Mouse (Mus musculus) kidney, embryonic 15.5 days (tissue): ENCODE measurements at regions not wholly inside any gene's neighbourhood (a gene's known extent, or its start where the extent isn't known, plus 50 kb on each side); places are given as distances from the start of the nearest gene placed in this dataset.
"Not testable (repeated sequence)": the region's sequence is repeated elsewhere in the genome, so short reads cannot be mapped to it uniquely, and the experiment has no call there.

Source experiments
- ATAC-seq: fragments of 200-750 bp; cut with Nextera tagmentation; replicated peaks from 2 replicates; pipeline ENCODE4 v1.8.0; 2017; ENCODE audit warnings: moderate TSS enrichment; ENCODE audit not compliant: low FRiP score
- H3K27ac ChIP-seq: fragments of 300-500 bp; sonication (generic); 2 replicates; pipeline ENCODE4 v1.5.1; 2015; ENCODE audit warnings: mild to moderate bottlenecking, inconsistent platforms
- H3K27me3 ChIP-seq: fragments of 300-500 bp; sonication (generic); 2 replicates; pipeline ENCODE4 v1.6.1; 2015; ENCODE audit warnings: inconsistent platforms
- H3K36me3 ChIP-seq: fragments of 300-500 bp; sonication (generic); 2 replicates; pipeline ENCODE4 v1.6.1; 2015; ENCODE audit warnings: inconsistent platforms
- H3K4me1 ChIP-seq: fragments of 300-500 bp; sonication (generic); 2 replicates; pipeline ENCODE4 v1.6.1; 2015; ENCODE audit warnings: inconsistent platforms
- H3K4me2 ChIP-seq: fragments of 300-500 bp; sonication (generic); 2 replicates; pipeline ENCODE4 v1.6.1; 2015; ENCODE audit warnings: moderate library complexity, mild to moderate bottlenecking, inconsistent platforms
- H3K4me3 ChIP-seq: fragments of 300-500 bp; sonication (generic); replicated peaks from 2 replicates; pipeline ENCODE4 v1.5.1; 2015; ENCODE audit warnings: mild to moderate bottlenecking, inconsistent platforms
- H3K9ac ChIP-seq: fragments of 300-500 bp; sonication (generic); 2 replicates; pipeline ENCODE4 v1.6.1; 2015; ENCODE audit warnings: mild to moderate bottlenecking, inconsistent platforms
- H3K9me3 ChIP-seq: fragments of 300-500 bp; sonication (generic); replicated peaks from 2 replicates; pipeline ENCODE4 v1.6.1; 2016; ENCODE audit warnings: inconsistent platforms
- WGBS: fragments of 180-500 bp; shearing (Covaris S2); methylation state at CpG from one replicate; pipeline ENCODE4 v1.1.7; 2015; ENCODE audit warnings: mixed read lengths; 5-methylcytosine and 5-hydroxymethylcytosine counted together

DNA sequence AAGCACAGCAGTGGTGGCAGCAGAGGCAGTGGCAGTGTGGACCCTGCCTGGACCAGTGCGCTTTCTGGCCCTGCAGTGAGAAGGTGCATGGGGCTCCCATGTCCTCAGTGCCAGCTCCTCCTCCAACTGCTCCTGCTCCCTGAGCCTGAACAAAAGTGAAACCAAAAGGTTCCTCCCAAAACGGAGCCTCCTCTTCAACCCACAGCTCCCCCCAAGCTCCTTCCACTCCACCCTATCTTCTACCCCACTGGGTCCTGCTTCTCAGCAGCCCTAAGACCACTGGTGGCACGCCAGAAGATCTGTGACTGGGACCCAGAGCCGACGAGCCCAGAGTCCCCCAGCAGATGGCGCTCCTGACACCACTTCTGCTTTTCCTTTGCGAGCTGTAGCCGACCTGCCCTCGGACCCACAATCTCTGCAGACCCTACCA, 63.5 kb upstream of the Fcho1 start:
- H3K4me1 ChIP-seq, H3K36me3 ChIP-seq, H3K9ac ChIP-seq, H3K4me2 ChIP-seq, H3K27ac ChIP-seq, H3K4me3 ChIP-seq, H3K27me3 ChIP-seq, H3K9me3 ChIP-seq: not testable (repeated sequence)
- 0% methylated on average over 4 of the region's 9 CpGs for WGBS
- ATAC-seq: peak; percentile 60; the same call in 1 of the 2 replicates

DNA sequence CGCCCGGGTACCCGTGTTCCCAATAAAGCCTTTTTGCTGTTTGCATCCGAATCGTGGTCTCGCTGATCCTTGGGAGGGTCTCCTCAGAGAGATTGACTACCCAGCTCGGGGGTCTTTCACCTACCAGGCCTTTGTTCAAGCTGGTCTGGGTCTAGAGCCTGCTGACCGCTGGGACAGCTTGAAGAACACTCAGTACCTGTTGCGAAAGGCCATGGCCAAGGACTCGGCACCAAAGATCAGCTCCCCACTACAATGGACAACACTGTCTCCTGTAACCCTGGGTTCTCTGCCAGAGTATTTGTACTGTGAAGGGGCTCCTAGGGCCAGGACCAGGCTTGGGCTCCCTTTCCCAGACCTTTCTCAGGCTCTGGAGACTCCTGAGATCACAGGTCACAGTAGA, 55.1 kb upstream of the Fcho1 start:
- not testable (repeated sequence) for H3K27ac ChIP-seq, H3K4me2 ChIP-seq, H3K27me3 ChIP-seq, H3K9me3 ChIP-seq, H3K9ac ChIP-seq, H3K36me3 ChIP-seq, ATAC-seq, H3K4me1 ChIP-seq, H3K4me3 ChIP-seq
- 92% methylated on average over 9 of the region's 10 CpGs for WGBS

DNA sequence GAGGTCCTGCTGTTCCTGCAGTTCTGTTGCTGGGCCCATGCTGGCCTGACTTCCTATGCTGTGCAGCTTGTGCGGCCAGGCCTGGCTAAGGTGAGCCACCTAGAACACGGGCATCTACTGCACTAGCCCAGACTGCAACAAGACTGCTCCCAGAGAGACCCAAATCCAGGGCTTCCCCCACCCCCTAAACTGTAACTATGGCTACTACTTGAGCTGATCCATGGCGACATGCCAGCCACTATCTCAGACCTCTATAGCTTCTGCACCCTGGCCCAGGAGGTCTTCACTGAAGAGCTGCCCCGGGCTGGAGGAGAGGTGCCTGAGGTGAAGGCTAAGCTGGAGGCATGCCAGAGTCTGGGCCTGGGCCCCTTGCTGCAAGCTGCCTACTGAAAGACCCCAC, 54.3 kb upstream of the Fcho1 start:
- H3K36me3 ChIP-seq, H3K27me3 ChIP-seq, H3K4me3 ChIP-seq, H3K27ac ChIP-seq, H3K4me1 ChIP-seq, ATAC-seq, H3K4me2 ChIP-seq, H3K9ac ChIP-seq, H3K9me3 ChIP-seq: not testable (repeated sequence)
- 82% methylated on average over 4 of the region's 4 CpGs for WGBS

DNA sequence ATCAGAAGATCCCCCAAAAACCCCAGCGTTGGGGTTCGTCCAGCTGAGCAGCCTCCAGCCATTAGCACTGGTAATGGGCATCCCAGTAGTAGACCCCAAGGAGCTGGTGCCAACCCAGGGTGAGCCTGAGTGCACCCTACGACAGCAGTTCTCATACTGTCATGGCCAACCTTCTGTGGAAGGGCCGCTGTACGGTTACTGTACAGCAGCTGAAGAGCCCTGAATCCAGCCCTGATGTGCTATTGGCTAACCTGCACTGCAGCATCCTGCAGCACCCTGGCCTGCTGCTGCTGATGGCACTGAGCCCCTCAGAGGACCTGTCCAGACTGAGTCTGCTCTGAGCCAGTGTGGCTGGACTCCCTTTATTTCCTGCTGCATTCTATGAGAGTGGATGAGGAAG, 53.9 kb upstream of the Fcho1 start:
- H3K27ac ChIP-seq: not testable (repeated sequence)
- WGBS: 94% methylated on average over 5 of the region's 5 CpGs

DNA sequence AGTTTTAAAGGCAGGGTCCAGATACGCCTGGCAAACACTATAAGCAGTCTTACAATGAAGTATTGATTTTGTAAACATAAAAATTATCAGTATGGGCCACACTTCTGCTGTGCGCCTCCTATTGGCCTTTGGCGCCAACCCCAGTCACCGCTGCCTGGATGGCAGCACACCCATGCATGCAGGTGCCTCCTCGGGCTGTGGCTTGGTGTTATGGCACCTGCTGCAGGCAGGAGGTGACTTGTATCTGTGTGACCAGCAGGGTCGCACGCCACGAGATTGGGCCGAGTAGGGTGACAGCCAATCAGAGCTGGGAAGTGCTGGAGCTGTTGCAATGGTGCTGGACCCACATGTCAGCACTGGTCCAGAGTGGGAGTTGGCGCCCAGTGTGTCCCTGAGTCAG, 53.4 kb upstream of the Fcho1 start:
- no peaks in the 10 kb centered on the region for H3K36me3 ChIP-seq
- no peak overlapping the region for H3K27ac ChIP-seq
- no peaks in the 10 kb centered on the region for H3K27me3 ChIP-seq
- H3K4me2 ChIP-seq: no peak overlapping the region
- H3K9me3 ChIP-seq: no peaks in the 10 kb centered on the region
- H3K4me3 ChIP-seq: no peak overlapping the region
- no peak for ATAC-seq
- no peaks in the 10 kb centered on the region for H3K4me1 ChIP-seq
- 85% methylated on average over 10 of the region's 10 CpGs for WGBS
- no peak overlapping the region for H3K9ac ChIP-seq

More for the DNA sequence above, 53.9 kb upstream of the Fcho1 start:
- H3K4me3 ChIP-seq, ATAC-seq, H3K4me2 ChIP-seq, H3K27me3 ChIP-seq, H3K4me1 ChIP-seq, H3K36me3 ChIP-seq, H3K9ac ChIP-seq, H3K9me3 ChIP-seq: not testable (repeated sequence)
